Mouse (Mus musculus): Measurements from ENCODE around the gene Acsf2. TPM values are rescaled to one million over a fixed set of nuclear protein-coding genes. Genes with fewer than 3 reads are reported as not detected.

The Acsf2 gene
- total and polyA plus RNA-seq, 3 experiments = 2.8 to 13.1 TPM; not detected in 1

DNA sequence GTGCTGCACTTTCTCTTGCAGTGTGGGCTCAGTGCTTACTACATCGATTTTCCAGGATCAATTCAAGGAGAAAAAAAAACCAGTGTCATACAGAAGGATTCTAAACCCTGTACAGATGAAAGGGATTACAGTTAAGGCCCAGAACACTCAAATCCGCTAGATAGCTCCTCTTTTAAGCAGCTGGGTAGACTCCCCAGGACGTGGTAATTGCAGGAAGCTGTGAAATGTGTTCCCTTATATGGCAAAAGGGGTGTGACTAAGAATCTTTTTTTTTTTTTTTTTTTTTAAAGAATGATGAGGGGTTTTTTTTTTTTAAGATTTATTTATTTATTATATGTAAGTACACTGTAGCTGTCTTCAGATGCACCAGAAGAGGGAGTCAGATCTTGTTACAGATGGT lies 72.8 kb downstream of the Acsf2 start:
- TF ChIP-seq TBP (IDR thresholded peaks at IDR 0.05; ENCODE audit: low read depth, low read length) = no peak
- no peak for TF ChIP-seq TAL1 (IDR thresholded peaks at IDR 0.05; ENCODE audit: low read length)
- TF ChIP-seq SMC3 (IDR thresholded peaks at IDR 0.05; ENCODE audit: low read depth, low read length) = no peak
- TF ChIP-seq KAT2A (conservative IDR thresholded peaks at IDR 0.05; ENCODE audit: low read depth, low read length) = no peak
- no peak for TF ChIP-seq MYB (IDR thresholded peaks at IDR 0.05; ENCODE audit: low read depth, low read length)
- no peak for TF ChIP-seq CTCF (IDR thresholded peaks at IDR 0.05 in 2 of 3, conservative IDR thresholded peaks at IDR 0.05 in 1 of 3; ENCODE audit: control insufficient read depth in 1 of 3, insufficient read depth in 1 of 3, low read depth in 2 of 3, low read length in 3 of 3, poor library complexity in 1 of 3, severe bottlenecking in 1 of 3)
- peak; percentile 85 for TF ChIP-seq ZNF384 (IDR thresholded peaks at IDR 0.05; ENCODE audit: low read depth, low read length)
- H3K4me1 ChIP-seq (ENCODE audit: control insufficient read depth in 1 of 2, insufficient read depth in 2 of 2, low read length in 2 of 2) = no peaks in the 10 kb centered on the region; a peak in 1 of 4 replicates
- H3K27me3 ChIP-seq (ENCODE audit: control insufficient read depth in 1 of 2, insufficient read depth in 2 of 2, low read length in 2 of 2) = peaks cover 1 to 3% of the 10 kb centered on the region in 2 experiments; a peak in 2 of 4 replicates
- no peaks in the 10 kb centered on the region for H3K36me3 ChIP-seq (ENCODE audit: control insufficient read depth in 1 of 2, insufficient read depth in 2 of 2, low read length in 2 of 2)
- no peak overlapping the region for H3K27ac ChIP-seq (ENCODE audit: control insufficient read depth, low read depth, low read length)
- H3K4me3 ChIP-seq (ENCODE audit: control insufficient read depth in 1 of 2, insufficient read depth in 1 of 2, low read depth in 2 of 2, low read length in 2 of 2) = peak overlapping the region in 1 of 2 experiments; percentile 7; a peak in 1 of 4 replicates
- no peaks in the 10 kb centered on the region for H3K79me2 ChIP-seq (ENCODE audit: control insufficient read depth, insufficient read depth, low read length, poor library complexity)
- H3K9ac ChIP-seq (ENCODE audit: control insufficient read depth, low read depth, low read length, poor library complexity, severe bottlenecking) = 0 out of 2 replicates have a peak overlapping the region, but pooled peaks have one; percentile 9
- H3K9me3 ChIP-seq (replicated peaks; ENCODE audit: insufficient read depth, low read length) = no peaks in the 10 kb centered on the region
- DNase-seq (ENCODE audit: low read depth, low spot score) = peak; percentile 41

DNA sequence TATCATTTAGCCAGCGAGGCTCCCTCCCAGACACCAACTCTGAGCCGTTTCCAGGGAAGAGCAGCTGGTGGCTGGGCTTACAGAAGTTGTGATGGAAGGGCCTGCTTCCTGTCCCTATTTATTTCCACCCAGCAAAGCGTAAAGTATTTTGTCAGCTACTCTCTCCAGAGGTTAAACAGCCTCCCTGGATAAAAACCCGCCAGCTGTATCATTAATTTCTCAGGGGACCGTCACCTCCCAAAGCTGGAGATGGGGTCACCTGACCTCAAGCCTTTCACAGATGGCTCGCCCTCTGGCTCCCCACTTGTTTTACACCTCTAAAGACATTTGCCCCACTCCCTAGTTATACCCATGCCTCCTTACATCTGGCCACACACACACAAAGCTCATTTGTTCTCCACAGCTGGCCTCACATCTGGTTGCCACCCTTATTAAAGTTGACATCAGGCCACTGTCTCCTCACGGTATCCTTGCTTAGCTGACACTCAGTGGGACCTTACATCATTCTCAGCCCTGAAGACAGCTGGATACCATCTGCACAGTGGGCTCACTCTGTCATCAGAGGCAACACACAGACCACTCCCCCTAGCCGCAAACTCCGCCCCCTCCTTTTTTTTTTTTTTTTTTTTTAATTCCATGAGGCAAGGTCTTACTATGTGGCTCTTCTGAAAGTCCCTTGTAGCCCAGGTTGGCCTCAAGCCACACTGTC lies 75.3 kb downstream of the Acsf2 start:
- Histone ChIP-seq H3K27me3 (ENCODE audit: control insufficient read depth in 1 of 2, insufficient read depth in 2 of 2, low read length in 2 of 2) (peaks cover 3 to 12% of the 10 kb centered on the region in 2 experiments; a peak in 3 of 4 replicates), H3K9me3 (replicated peaks; ENCODE audit: insufficient read depth, low read length) (no peaks in the 10 kb centered on the region)

DNA sequence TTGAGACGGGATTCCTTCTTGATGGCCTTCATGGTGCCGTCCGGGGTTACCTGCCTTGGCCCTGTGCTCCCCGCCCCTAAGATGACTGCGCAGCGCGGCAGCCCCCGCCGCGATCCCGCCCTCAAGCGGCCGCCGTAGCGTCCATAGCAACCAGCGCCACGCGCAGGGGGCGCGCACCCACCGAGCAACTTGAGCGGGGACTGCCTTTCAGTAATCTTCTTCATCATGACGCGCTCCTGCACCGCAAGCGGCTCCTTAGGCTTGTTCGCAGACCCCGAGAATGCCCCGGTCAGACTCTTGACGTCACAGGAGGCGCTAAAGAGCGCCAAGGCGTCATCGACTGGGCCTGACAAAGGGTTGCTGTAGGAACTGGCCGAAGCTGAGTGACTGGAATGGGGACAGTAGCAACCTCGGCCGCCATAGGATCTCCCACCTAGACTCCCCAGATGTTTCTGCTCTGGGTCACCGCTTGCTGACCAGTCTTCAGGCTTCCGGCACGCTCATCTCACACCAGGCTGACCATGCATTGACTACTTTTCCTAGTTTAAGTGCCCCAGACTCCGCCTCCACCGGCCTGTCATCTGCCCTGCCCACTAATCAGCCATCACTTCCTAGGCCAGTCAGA lies 80.3 kb downstream of the Acsf2 start, which contains the start of gene Mycbpap:
Mycbpap (minus strand) TSS at position 524 of the 625 bp plus-strand sequence.
- Histone ChIP-seq H3K79me2 (ENCODE audit: control insufficient read depth, insufficient read depth, low read length, poor library complexity) (no peaks in the 10 kb centered on the region), H3K36me3 (ENCODE audit: control insufficient read depth in 1 of 2, insufficient read depth in 2 of 2, low read length in 2 of 2) (no peaks in the 10 kb centered on the region), H3K4me3 (ENCODE audit: control insufficient read depth in 1 of 2, insufficient read depth in 1 of 2, low read depth in 2 of 2, low read length in 2 of 2) (no peak within 1 kb of the TSS), H3K27ac (ENCODE audit: control insufficient read depth, low read depth, low read length) (no peak within 1 kb of the TSS), H3K4me1 (ENCODE audit: control insufficient read depth in 1 of 2, insufficient read depth in 2 of 2, low read length in 2 of 2) (no peaks in the 10 kb centered on the region), H3K9ac (ENCODE audit: control insufficient read depth, low read depth, low read length, poor library complexity, severe bottlenecking) (no peak within 1 kb of the TSS), H3K9me3 (replicated peaks; ENCODE audit: insufficient read depth, low read length) (no peaks in the 10 kb centered on the region), H3K27me3 (ENCODE audit: control insufficient read depth in 1 of 2, insufficient read depth in 2 of 2, low read length in 2 of 2) (peaks cover 18 to 38% of the 10 kb centered on the region in 2 experiments)
- DNase-seq (ENCODE audit: low read depth, low spot score) = no peak
- TF ChIP-seq TCF12 (IDR thresholded peaks at IDR 0.05; ENCODE audit: low read depth, low read length) (no peak), GATA1 (IDR thresholded peaks at IDR 0.05; ENCODE audit: low read depth, low read length) (no peak), HCFC1 (IDR thresholded peaks at IDR 0.05; ENCODE audit: low read depth, low read length) (no peak), NRF1 (IDR thresholded peaks at IDR 0.05; ENCODE audit: insufficient read depth, low read depth, low read length, poor library complexity, severe bottlenecking) (no peak), MAFK (IDR thresholded peaks at IDR 0.05; ENCODE audit: borderline replicate concordance, low read depth, low read length) (no peak), BHLHE40 (IDR thresholded peaks at IDR 0.05; ENCODE audit: borderline replicate concordance, low read depth, low read length) (no peak), ELF1 (IDR thresholded peaks at IDR 0.05; ENCODE audit: low read depth, low read length) (no peak), ZC3H11A (IDR thresholded peaks at IDR 0.05; ENCODE audit: low read depth, low read length) (no peak), CTCF (IDR thresholded peaks at IDR 0.05 in 2 of 3, conservative IDR thresholded peaks at IDR 0.05 in 1 of 3; ENCODE audit: control insufficient read depth in 1 of 3, insufficient read depth in 1 of 3, low read depth in 2 of 3, low read length in 3 of 3, poor library complexity in 1 of 3, severe bottlenecking in 1 of 3) (no peak), USF2 (IDR thresholded peaks at IDR 0.05; ENCODE audit: borderline replicate concordance in 1 of 2, insufficient read depth in 1 of 2, low read depth in 1 of 2, low read length in 2 of 2) (no peak), KAT2A (conservative IDR thresholded peaks at IDR 0.05; ENCODE audit: low read depth, low read length) (no peak), MYC (IDR thresholded peaks at IDR 0.05; ENCODE audit: low read depth, low read length) (no peak), MAZ (IDR thresholded peaks at IDR 0.05; ENCODE audit: low read depth, low read length) (no peak), MEF2A (IDR thresholded peaks at IDR 0.05; ENCODE audit: extremely low read depth, insufficient replicate concordance, low read depth, low read length, poor library complexity, severe bottlenecking) (no peak), USF1 (IDR thresholded peaks at IDR 0.05; ENCODE audit: low read depth, low read length) (no peak), SMC3 (IDR thresholded peaks at IDR 0.05; ENCODE audit: low read depth, low read length) (no peak), MYB (IDR thresholded peaks at IDR 0.05; ENCODE audit: low read depth, low read length) (no peak)

More for the DNA sequence above, 75.3 kb downstream of the Acsf2 start:
- Histone ChIP-seq H3K79me2 (ENCODE audit: control insufficient read depth, insufficient read depth, low read length, poor library complexity) (no peaks in the 10 kb centered on the region), H3K4me3 (ENCODE audit: control insufficient read depth in 1 of 2, insufficient read depth in 1 of 2, low read depth in 2 of 2, low read length in 2 of 2) (no peak overlapping the region), H3K4me1 (ENCODE audit: control insufficient read depth in 1 of 2, insufficient read depth in 2 of 2, low read length in 2 of 2) (no peaks in the 10 kb centered on the region; a peak in 1 of 4 replicates), H3K9ac (ENCODE audit: control insufficient read depth, low read depth, low read length, poor library complexity, severe bottlenecking) (no peak overlapping the region), H3K36me3 (ENCODE audit: control insufficient read depth in 1 of 2, insufficient read depth in 2 of 2, low read length in 2 of 2) (no peaks in the 10 kb centered on the region), H3K27ac (ENCODE audit: control insufficient read depth, low read depth, low read length) (no peak overlapping the region)
- peak; percentile 28 for DNase-seq (ENCODE audit: low read depth, low spot score)
- TF ChIP-seq ZNF384 (IDR thresholded peaks at IDR 0.05; ENCODE audit: low read depth, low read length) (peak; percentile 81), HCFC1 (IDR thresholded peaks at IDR 0.05; ENCODE audit: low read depth, low read length) (no peak), EP300 (IDR thresholded peaks at IDR 0.05; ENCODE audit: low read depth in 1 of 2, low read length in 2 of 2) (no peak), E2F4 (IDR thresholded peaks at IDR 0.05; ENCODE audit: borderline replicate concordance, low read depth, low read length) (no peak)
